Mouse (Mus musculus) adrenal gland, adult 2 months (tissue): Measurements from ENCODE around the gene Dcakd. TPM values are rescaled to one million over a fixed set of nuclear protein-coding genes. Genes with fewer than 3 reads are reported as not detected.

Source experiments
- DNase-seq: peaks from one replicate; pipeline ENCODE4 v3.0.0; 2021
- polyA plus RNA-seq: library from polyadenylated mRNA; depleted of rRNA; stranded (reverse); fragments of >200 nt; gene quantifications from 2 replicates; pipeline ENCODE4 v1.2.3, GENCODE M21; 2012
- total RNA-seq, 2 experiments: library from RNA; stranded (reverse); gene quantifications; 2 replicates each; pipeline ENCODE4 v1.2.3; 2021

Gene Dcakd
- total and polyA plus RNA-seq, 3 experiments: 62.8 to 185 (median 79.5) TPM

DNA sequence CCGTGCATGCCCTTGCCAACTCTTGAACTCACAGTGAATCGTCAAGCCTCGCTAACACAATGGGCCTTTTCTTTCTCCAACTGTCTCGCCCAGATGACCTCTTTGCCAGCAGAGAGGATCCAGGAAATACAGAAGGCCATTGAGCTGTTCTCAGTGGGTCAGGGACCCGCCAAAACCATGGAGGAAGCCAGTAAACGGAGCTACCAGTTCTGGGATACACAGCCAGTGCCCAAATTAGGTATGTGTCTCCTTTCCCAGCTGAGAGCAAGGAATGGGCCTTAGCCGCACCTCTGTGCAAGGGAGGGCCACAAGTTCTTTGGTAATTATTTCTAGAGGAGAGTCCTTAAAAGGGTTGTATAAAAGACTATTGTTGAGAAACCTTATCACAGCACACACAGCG, 18.2 kb upstream of the Dcakd start:
- no peak for DNase-seq

GRCm38 (mm10) chr11:103043982-103044381, 15.8 kb upstream of the Dcakd start:
- no peak for DNase-seq

- DNase-seq: no peak
Measured at GRCm38 (mm10) chr11:103042828-103043227, 14.7 kb upstream of the Dcakd start.

GRCm38 (mm10) chr11:103038037-103038436, 9.9 kb upstream of the Dcakd start:
- DNase-seq: no peak

DNA sequence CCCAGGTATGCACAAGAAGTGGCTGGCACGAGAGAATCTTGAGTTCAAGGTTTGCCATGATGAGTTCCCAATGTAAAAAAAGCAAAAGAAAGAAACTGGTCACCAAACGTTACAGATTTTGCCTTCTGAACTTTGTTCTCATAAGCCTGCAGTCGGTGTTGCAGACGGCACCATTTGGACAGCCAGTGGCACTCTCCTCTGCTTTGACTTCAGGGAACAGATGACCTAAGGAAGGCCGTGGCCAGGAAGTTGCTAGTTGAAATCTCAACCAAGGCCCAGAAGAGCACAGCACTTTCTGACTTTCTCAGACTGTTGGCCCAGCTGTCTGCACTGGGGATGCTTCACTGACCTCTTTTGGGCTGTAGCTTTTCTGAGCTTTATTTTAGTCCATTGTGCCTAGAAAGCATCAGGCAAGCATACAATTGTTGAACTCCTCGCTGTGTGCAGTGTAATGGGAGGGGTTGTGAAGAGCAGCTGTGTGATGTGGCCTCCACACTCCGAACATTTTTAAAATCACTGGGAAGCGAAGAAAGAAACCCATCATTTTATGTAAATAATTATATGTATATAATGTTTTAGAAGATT, 8.8 kb upstream of the Dcakd start:
- no peak for DNase-seq

GRCm38 (mm10) chr11:103035007-103035406, 6.9 kb upstream of the Dcakd start:
- DNase-seq: no peak

GRCm38 (mm10) chr11:103033030-103033429, 4.9 kb upstream of the Dcakd start:
- no peak for DNase-seq

GRCm38 (mm10) chr11:103027570-103028175, 460 bp downstream of the Dcakd start:
- no peak for DNase-seq

DNA sequence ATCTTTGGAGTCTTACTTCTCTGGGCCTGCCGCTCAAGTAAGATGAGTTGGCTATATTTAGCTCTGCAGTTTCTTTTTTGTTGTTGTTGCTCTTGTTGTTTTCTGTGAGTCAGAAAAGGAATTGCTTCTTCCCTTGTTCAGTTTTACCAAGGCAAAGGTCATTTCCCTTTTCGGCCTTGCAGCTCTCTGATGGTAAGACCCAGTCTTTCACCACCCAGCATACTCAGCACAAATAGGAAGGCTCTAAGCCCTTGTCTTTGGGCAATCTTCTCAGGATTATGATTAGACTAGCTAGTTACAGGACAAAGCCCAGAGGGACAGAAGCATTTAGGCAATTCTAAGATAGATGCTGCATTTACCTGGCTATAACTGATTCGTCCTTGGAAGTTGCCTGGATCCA, 1.2 kb downstream of the Dcakd start:
- DNase-seq: peak; percentile 45

GRCm38 (mm10) chr11:103023974-103024373, 4.2 kb downstream of the Dcakd start:
- DNase-seq: no peak

- DNase-seq: no peak
Measured at GRCm38 (mm10) chr11:103020713-103021335, 7.3 kb downstream of the Dcakd start.

GRCm38 (mm10) chr11:103019325-103019724, 8.8 kb downstream of the Dcakd start:
- DNase-seq: no peak

DNA sequence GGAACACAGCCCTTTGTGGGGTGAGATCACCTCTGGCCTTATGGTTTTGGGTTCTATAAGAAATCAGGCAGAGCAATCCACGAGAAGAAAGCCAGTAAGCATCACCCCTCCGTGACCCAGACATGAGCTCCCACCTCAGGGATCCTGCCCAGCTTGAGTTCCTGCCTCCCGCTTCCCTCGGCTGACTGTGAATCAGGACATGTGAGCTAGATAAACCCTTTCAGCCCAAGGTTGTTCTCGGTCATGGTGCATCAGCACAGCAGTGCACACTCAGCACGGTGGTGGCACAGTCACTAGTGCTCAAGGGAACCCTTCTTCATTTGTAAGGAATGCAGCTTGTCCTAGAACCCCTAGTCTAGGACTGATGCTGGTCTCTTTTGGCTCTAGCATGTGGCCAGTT, 9.3 kb downstream of the Dcakd start:
- peak; percentile 47 for DNase-seq

- DNase-seq: no peak
Measured at GRCm38 (mm10) chr11:103017661-103018060, 10.5 kb downstream of the Dcakd start.

DNA sequence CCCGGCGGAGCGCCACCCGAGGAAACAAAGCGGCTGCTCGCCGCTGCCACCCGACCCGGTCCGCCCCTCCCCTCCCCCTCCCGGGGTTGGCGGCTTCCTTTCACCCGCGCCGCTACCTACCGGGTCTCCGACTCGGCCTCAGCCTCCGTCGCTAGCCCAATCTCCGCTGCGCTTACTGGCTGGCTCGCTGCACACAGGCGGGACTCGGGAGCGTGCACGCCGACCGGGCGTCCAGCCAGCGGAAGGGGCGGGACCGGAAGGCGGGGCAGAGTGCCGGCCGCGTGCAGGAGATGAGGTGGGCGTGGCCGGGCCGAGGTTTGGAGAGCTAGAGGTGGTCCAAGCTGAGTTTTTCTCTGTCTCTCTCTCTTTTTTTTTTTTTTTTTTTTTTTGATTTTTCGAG, 11.2 kb downstream of the Dcakd start:
- peak; percentile 99 for DNase-seq

GRCm38 (mm10) chr11:103015881-103016825, 12.0 kb downstream of the Dcakd start:
- DNase-seq: no peak

GRCm38 (mm10) chr11:103011206-103011497, 17.0 kb downstream of the Dcakd start:
- no peak for DNase-seq

- DNase-seq: no peak
Measured at GRCm38 (mm10) chr11:103010454-103011205, 17.5 kb downstream of the Dcakd start.

DNA sequence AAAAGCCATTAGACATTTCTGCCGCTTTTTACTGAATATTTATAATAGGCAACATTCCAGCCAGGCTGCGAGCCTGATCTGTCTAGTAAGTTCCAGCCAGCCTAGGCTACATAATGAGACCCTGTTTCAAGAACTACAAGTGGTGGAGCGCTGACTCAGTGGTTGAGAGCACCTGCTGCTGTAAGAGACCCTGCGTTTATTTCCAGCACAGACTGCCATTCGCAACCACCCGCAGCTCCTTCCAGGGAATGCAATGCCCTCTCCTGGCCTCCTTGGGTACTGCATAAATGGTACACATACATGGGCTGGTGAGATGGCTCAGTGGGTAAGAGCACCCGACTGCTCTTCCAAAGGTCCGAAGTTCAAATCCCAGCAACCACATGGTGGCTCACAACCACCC, 18.9 kb downstream of the Dcakd start:
- no peak for DNase-seq

- no peak for DNase-seq
Measured at GRCm38 (mm10) chr11:103008558-103008957, 19.6 kb downstream of the Dcakd start.

- DNase-seq: peak; percentile 21
Measured at GRCm38 (mm10) chr11:103007001-103007340, 21.2 kb downstream of the Dcakd start.
